Mouse (Mus musculus) MEL (cell line): Measurements from ENCODE around the gene Rps15. TPM values are rescaled to one million over a fixed set of nuclear protein-coding genes. Genes with fewer than 3 reads are reported as not detected.

Source experiments
- DNase-seq: peaks from one replicate; pipeline ENCODE4 v3.0.0; 2011; ENCODE audit warnings: low read depth, low spot score
- H3K27ac ChIP-seq: 2 replicates; pipeline ENCODE4 v1.5.1; 2012; ENCODE audit warnings: low read depth, mild to moderate bottlenecking, control low read depth, low read length, moderate library complexity; ENCODE audit not compliant: control insufficient read depth
- H3K27me3 ChIP-seq, 2 experiments: fragments of 150-350 bp in 1 of 2; sonication (generic) in 1 of 2; 2 replicates each; pipeline ENCODE4 v1.6.1; 2012; ENCODE audit warnings: low read length in 2 of 2, mild to moderate bottlenecking in 2 of 2, improper control_type of control experiment in 1 of 2, moderate library complexity in 1 of 2; ENCODE audit not compliant: insufficient read depth in 2 of 2, control insufficient read depth in 1 of 2
- H3K36me3 ChIP-seq, 2 experiments: 2 replicates each; pipeline ENCODE4 v1.6.1; 2012 to 2014; ENCODE audit warnings: low read length in 2 of 2, improper control_type of control experiment in 1 of 2, inconsistent platforms in 1 of 2, mild to moderate bottlenecking in 1 of 2; ENCODE audit not compliant: insufficient read depth in 2 of 2, control insufficient read depth in 1 of 2
- H3K4me1 ChIP-seq, 2 experiments: fragments of 150-350 bp in 1 of 2; sonication (generic) in 1 of 2; 2 replicates each; pipeline ENCODE4 v1.6.1; 2012; ENCODE audit warnings: low read length in 2 of 2, improper control_type of control experiment in 1 of 2, mild to moderate bottlenecking in 1 of 2; ENCODE audit not compliant: insufficient read depth in 2 of 2, control insufficient read depth in 1 of 2
- H3K4me3 ChIP-seq, 2 experiments: fragments of 150-350 bp in 1 of 2; sonication (generic) in 1 of 2; 2 replicates each; pipeline ENCODE4 v1.5.1; 2012; ENCODE audit warnings: low read depth in 2 of 2, low read length in 2 of 2, mild to moderate bottlenecking in 2 of 2, moderate library complexity in 2 of 2, control low read depth in 1 of 2, improper control_type of control experiment in 1 of 2; ENCODE audit not compliant: control insufficient read depth in 1 of 2, insufficient read depth in 1 of 2
- H3K79me2 ChIP-seq: 2 replicates; pipeline ENCODE4 v1.6.1; 2012; ENCODE audit warnings: mild to moderate bottlenecking, low read length, moderate library complexity; ENCODE audit not compliant: control insufficient read depth, poor library complexity, insufficient read depth
- H3K9ac ChIP-seq: 2 replicates; pipeline ENCODE4 v1.6.1; 2012; ENCODE audit warnings: low read depth, mild to moderate bottlenecking, control low read depth, low read length, moderate library complexity; ENCODE audit not compliant: control insufficient read depth, poor library complexity, severe bottlenecking
- H3K9me3 ChIP-seq: fragments of 150-350 bp; sonication (generic); replicated peaks from 2 replicates; pipeline ENCODE4 v1.6.1; 2012; ENCODE audit warnings: mild to moderate bottlenecking, low read length, improper control_type of control experiment, moderate library complexity; ENCODE audit not compliant: insufficient read depth
- BHLHE40 ChIP-seq: IDR thresholded peaks from 2 replicates; pipeline ENCODE4 v1.6.1; 2012; ENCODE audit warnings: low read depth, mild to moderate bottlenecking, inconsistent platforms, low read length, improper control_type of control experiment, borderline replicate concordance
- E2F4 ChIP-seq: IDR thresholded peaks from 2 replicates; pipeline ENCODE4 v1.6.1; 2011; ENCODE audit warnings: low read depth, low read length, improper control_type of control experiment, borderline replicate concordance
- ELF1 ChIP-seq: IDR thresholded peaks from 2 replicates; pipeline ENCODE4 v1.6.1; 2014; ENCODE audit warnings: low read depth, mild to moderate bottlenecking, inconsistent platforms, low read length, improper control_type of control experiment, moderate library complexity
- EP300 ChIP-seq, 2 experiments: IDR thresholded peaks; 2 replicates each; pipeline ENCODE4 v1.6.1; 2011; ENCODE audit warnings: improper control_type of control experiment in 2 of 2, low read length in 2 of 2, low read depth in 1 of 2, mild to moderate bottlenecking in 1 of 2
- GABPA ChIP-seq: IDR thresholded peaks from 2 replicates; pipeline ENCODE4 v1.6.1; 2012; ENCODE audit warnings: low read depth, mild to moderate bottlenecking, inconsistent platforms, low read length, improper control_type of control experiment, moderate library complexity
- GATA1 ChIP-seq: IDR thresholded peaks from 2 replicates; pipeline ENCODE4 v1.6.1; 2011; ENCODE audit warnings: low read depth, low read length, improper control_type of control experiment
- MAFK ChIP-seq: IDR thresholded peaks from 2 replicates; pipeline ENCODE4 v1.6.1; 2011; ENCODE audit warnings: low read depth, mild to moderate bottlenecking, low read length, improper control_type of control experiment, borderline replicate concordance
- MAX ChIP-seq: IDR thresholded peaks from 2 replicates; pipeline ENCODE4 v1.6.1; 2011; ENCODE audit warnings: low read length, improper control_type of control experiment
- MAZ ChIP-seq: IDR thresholded peaks from 2 replicates; pipeline ENCODE4 v1.6.1; 2012; ENCODE audit warnings: low read depth, mild to moderate bottlenecking, inconsistent platforms, low read length, improper control_type of control experiment
- MYB ChIP-seq: IDR thresholded peaks from 2 replicates; pipeline ENCODE4 v1.6.1; 2011; ENCODE audit warnings: mild to moderate bottlenecking, low read depth, low read length, improper control_type of control experiment
- MYC ChIP-seq: IDR thresholded peaks from 2 replicates; pipeline ENCODE4 v1.6.1; 2011; ENCODE audit warnings: low read depth, mild to moderate bottlenecking, low read length, improper control_type of control experiment, moderate library complexity
- NELFE ChIP-seq: IDR thresholded peaks from 2 replicates; pipeline ENCODE4 v1.6.1; 2011; ENCODE audit warnings: low read depth, low read length, improper control_type of control experiment
- NRF1 ChIP-seq: IDR thresholded peaks from 2 replicates; pipeline ENCODE4 v1.6.1; 2014; ENCODE audit warnings: low read depth, mild to moderate bottlenecking, inconsistent platforms, low read length, improper control_type of control experiment, moderate library complexity; ENCODE audit not compliant: poor library complexity, insufficient read depth, severe bottlenecking
- RCOR1 ChIP-seq: IDR thresholded peaks from 2 replicates; pipeline ENCODE4 v1.6.1; 2012; ENCODE audit warnings: low read depth, mild to moderate bottlenecking, inconsistent platforms, low read length, improper control_type of control experiment
- SMC3 ChIP-seq: IDR thresholded peaks from 2 replicates; pipeline ENCODE4 v1.6.1; 2011; ENCODE audit warnings: low read depth, low read length, improper control_type of control experiment
- TAL1 ChIP-seq: IDR thresholded peaks from 2 replicates; pipeline ENCODE4 v1.6.1; 2012; ENCODE audit warnings: mild to moderate bottlenecking, inconsistent platforms, low read length, moderate library complexity, mixed read lengths
- TCF12 ChIP-seq: IDR thresholded peaks from 2 replicates; pipeline ENCODE4 v1.6.1; 2014; ENCODE audit warnings: low read depth, mild to moderate bottlenecking, inconsistent platforms, low read length, improper control_type of control experiment, moderate library complexity
- ZC3H11A ChIP-seq: IDR thresholded peaks from 2 replicates; pipeline ENCODE4 v1.6.1; 2012; ENCODE audit warnings: low read depth, mild to moderate bottlenecking, inconsistent platforms, low read length, improper control_type of control experiment
- ZKSCAN1 ChIP-seq: IDR thresholded peaks from 2 replicates; pipeline ENCODE4 v1.6.1; 2012; ENCODE audit warnings: low read depth, mild to moderate bottlenecking, inconsistent platforms, low read length, improper control_type of control experiment, moderate library complexity
- ZMIZ1 ChIP-seq: IDR thresholded peaks from 2 replicates; pipeline ENCODE4 v1.6.1; 2012; ENCODE audit warnings: low read depth, mild to moderate bottlenecking, inconsistent platforms, low read length, improper control_type of control experiment, moderate library complexity
- polyA plus RNA-seq, 2 experiments: library from polyadenylated mRNA; stranded (reverse) in 1 of 2; unstranded in 1 of 2; fragments of >175 nt in 1 of 2; fragments of >200 nt in 1 of 2; gene quantifications; 2 replicates each; pipeline versions ENCODE4 v1.2.1 to v1.2.4; 2012; ENCODE audit warnings: low replicate concordance in 2 of 2, low read depth in 1 of 2; ENCODE audit not compliant: insufficient read length in 2 of 2, insufficient read depth in 1 of 2, missing spikeins in 1 of 2
- total RNA-seq: library from RNA; depleted of rRNA; stranded (reverse); fragments of 300-350 nt; gene quantifications from 2 replicates; pipeline ENCODE4 v1.2.3, GENCODE M21; 2012

The Rps15 gene
- total and polyA plus RNA-seq, 3 experiments = 1,331 to 4,320 (median 3,905) TPM

GRCm38 (mm10) chr10:80301256-80302081 lies 9.2 kb downstream of the Rps15 start:
- H3K27ac ChIP-seq = no peak overlapping the region
- no peaks in the 10 kb centered on the region for H3K79me2 ChIP-seq
- H3K4me1 ChIP-seq = peaks cover 0 to 13% of the 10 kb centered on the region in 2 experiments; a peak in 2 of 4 replicates
- TF ChIP-seq BHLHE40 (no peak), MYC (no peak), NELFE (no peak), GABPA (no peak), MYB (no peak), EP300 (IDR thresholded peaks at IDR 0.05; ENCODE audit: low read depth in 1 of 2, low read length in 2 of 2) (no peak)
- H3K9me3 ChIP-seq = no peaks in the 10 kb centered on the region
- no peaks in the 10 kb centered on the region for H3K36me3 ChIP-seq
- no peaks in the 10 kb centered on the region for H3K27me3 ChIP-seq
- no peak overlapping the region for H3K4me3 ChIP-seq
- no peak overlapping the region for H3K9ac ChIP-seq
- no peak for DNase-seq

GRCm38 (mm10) chr10:80302082-80302355 lies 9.8 kb downstream of the Rps15 start:
- Histone ChIP-seq H3K4me1 (peaks cover 0 to 8% of the 10 kb centered on the region in 2 experiments; a peak in 1 of 4 replicates), H3K36me3 (no peaks in the 10 kb centered on the region), H3K27me3 (no peaks in the 10 kb centered on the region), H3K9ac (no peak overlapping the region), H3K27ac (no peak overlapping the region), H3K4me3 (no peak overlapping the region), H3K9me3 (no peaks in the 10 kb centered on the region), H3K79me2 (no peaks in the 10 kb centered on the region)
- TF ChIP-seq NRF1 = no peak
- TF ChIP-seq E2F4 = no peak
- no peak for DNase-seq

GRCm38 (mm10) chr10:80302471-80302881 lies 10.2 kb downstream of the Rps15 start:
- H3K27me3 ChIP-seq = no peaks in the 10 kb centered on the region
- no peak overlapping the region for H3K27ac ChIP-seq
- no peaks in the 10 kb centered on the region for H3K36me3 ChIP-seq
- peaks cover 0 to 4% of the 10 kb centered on the region in 2 experiments; a peak in 1 of 4 replicates for H3K4me1 ChIP-seq
- H3K79me2 ChIP-seq = no peaks in the 10 kb centered on the region
- TF ChIP-seq SMC3 (no peak), RCOR1 (no peak), MAFK (no peak), MYB (no peak), ZMIZ1 (no peak), ZKSCAN1 (no peak), TAL1 (no peak), BHLHE40 (no peak), ZC3H11A (no peak), GABPA (no peak), NELFE (no peak), TCF12 (no peak), GATA1 (no peak), MAX (no peak), ELF1 (no peak), MAZ (no peak)
- H3K9ac ChIP-seq = no peak overlapping the region
- no peak for DNase-seq
- H3K4me3 ChIP-seq = no peak overlapping the region
- no peaks in the 10 kb centered on the region for H3K9me3 ChIP-seq
